Mouse (Mus musculus) Muller cell, postnatal 12 days (primary cell): ENCODE results near the gene Tstd3.
A peak's percentile ranks its signal among the peaks of the same experiment; 100 is the strongest.
"Not testable (repeated sequence)": the region's sequence is repeated elsewhere in the genome, so short reads cannot be mapped to it uniquely, and the experiment has no call there.

Experiments
- DNase-seq: peaks from one replicate; pipeline ENCODE4 v3.0.0-alpha.2; 2015; ENCODE audit errors: inconsistent ontology term

Gene Tstd3

DNA sequence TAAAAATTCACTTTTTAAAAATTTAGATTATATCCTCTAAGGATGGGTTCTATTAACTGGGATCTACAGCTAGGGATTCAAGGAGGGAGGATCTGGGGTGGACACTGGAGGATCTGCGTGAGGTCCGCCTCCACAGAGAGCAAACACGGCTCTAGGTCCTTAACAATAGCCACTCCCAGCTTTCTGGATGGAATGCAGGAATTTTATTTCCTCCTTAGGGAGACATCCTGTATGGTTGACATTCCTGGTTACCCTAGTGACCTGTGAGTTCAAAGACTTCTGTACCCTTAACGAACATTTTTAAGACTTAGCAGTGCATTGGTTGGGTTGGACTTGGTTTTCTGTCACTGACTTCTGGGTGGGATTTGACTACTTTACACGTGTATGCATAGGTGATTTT, 21.3 kb downstream of the Tstd3 start:
- no peak for DNase-seq

DNA sequence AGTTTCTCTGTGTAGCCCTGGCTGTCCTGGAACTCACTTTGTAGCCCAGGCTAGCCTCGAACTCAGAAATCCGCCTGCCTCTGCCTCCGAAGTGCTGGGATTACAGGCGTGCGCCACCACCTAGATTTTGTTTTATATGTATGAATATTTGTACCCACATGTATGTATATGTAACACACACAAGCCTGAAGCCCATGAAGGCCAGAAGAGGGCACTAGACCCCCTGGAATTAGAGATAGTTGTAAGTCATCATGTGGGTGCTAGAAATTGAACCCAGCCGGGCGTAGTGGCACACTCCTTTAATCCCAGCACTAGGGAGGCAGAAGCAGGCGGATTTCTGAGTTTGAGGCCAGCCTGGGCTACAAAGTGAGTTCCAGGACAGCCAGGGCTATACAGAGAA, 22.9 kb downstream of the Tstd3 start:
- DNase-seq: not testable (repeated sequence)

DNA sequence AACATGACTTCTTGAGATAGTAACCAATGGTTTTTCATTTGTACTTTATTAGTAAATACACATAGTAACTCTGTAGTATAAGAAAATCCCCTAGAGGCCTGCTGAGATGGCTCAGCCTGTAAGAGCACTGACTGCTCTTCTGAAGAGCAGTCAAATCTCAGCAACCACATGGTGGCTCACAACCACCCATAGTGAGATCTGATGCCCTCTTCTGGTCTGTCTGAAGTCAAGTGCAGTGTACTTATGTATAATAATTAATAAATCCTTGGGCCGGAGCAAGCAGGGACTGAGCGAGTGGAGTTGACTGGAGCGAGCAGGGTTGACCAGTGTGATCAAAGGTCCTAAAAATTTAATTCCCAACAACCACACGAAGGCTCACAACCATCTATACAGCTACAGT, 27.8 kb downstream of the Tstd3 start:
- DNase-seq: no peak

DNA sequence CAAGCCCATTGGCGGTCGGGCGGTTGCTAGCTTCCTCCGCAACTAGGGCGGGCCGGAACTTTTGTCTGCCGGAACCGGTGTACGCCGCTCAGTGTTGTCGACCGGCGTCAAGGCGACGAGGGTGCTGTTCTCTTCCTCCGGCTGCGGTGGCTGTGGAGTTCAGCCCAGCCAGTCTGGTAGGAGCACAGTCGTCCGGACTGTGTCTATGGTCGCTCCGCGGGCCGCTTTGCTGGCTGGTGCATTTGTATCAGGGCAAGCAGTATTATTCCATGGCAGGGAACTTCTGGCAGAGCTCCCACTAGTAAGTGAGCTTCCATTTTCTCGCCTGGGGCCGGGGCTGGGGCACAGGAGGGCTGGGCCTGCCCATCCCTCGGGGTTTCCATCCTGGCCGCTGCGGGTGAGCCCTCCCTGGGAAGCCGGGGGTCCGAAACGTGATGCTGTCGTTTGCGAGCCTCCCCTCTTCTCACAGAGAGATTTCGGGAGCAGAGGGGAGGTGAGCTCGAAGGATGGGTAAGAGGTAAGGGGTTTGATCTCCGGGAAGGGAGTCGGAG, 39.3 kb downstream of the Tstd3 start, which contains the start of gene Ccnc:
Ccnc (plus strand) TSS at position 87 of the 551 bp plus-strand sequence.
- peak; percentile 94 for DNase-seq

DNA sequence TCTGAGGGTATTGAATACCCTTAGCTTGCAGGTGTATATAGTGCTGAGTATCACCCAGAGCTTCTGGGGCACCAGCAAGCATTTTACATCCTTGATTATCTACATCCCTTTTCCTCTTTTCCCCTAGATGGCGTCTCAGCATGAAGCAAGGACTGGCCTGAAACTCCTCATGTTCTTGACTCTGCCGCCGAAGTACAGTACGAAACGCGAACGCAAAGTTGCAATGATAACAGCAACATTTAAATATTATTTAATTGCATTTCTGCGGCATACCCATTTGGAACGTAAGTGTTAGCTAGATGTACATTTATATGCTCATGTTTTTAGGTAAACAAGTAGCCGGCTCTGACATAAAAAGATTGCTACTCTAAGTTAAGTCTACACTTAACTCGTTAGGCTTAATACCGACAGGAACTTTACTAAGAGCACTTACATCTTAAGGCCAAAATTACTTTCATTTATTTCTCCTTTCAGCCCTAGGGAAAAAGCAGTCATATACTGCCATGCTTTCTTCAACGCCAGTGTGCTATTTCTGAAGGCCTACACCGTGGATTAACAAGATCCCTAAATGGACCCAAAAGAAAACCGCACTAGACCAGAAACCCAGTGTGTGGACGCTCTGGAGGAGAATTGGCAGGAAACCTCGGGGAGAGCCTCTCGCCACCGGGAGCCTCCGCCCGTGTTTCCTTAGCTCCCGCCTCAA, 39.9 kb downstream of the Tstd3 start:
- DNase-seq: no peak

DNA sequence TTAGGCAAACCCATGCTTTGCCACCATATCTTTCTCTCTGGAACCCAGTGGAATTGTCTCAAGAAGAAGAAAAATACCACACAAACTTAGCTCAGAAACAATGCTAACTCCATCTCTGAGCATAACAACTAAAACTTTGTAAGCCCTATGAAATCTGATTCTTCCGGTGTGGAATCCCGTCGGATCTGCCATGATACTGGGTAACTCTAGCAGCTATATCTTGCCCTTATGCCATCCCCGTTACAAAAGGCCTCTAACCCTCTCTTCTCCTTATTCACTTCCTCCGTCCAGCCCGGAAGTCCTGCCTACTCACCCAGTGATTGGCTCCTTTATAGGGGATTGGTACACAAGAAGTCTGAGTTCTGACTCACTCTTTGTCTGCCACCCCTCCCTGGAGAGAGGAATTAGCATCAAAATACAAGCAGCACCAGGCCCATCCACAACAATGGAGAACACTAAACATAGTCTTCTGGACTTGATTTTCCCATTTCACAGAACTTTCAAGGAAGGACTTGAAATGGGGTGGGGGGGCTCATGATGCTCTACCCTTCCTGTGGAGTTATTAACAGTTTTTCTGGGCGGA, 44.2 kb downstream of the Tstd3 start:
- no peak for DNase-seq

DNA sequence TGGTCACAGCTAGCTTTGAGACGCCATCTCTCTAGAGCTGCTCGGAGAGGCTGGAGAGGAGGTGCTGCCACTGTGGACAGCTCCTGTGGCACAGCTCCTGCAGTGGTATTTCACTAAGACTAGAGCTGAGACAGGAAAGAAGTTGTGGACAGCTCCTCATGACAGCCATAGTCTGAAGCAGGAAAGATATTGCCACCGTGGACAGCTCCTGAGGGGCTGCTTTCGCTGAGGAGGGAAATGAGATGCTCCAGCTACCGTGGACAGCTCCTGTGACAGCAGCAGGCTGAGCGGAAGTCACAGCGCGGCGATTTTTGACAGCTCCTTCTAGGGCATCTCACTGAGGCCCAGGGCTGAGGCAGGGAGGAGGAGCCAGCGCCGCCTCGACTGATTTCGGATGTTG, 54.9 kb downstream of the Tstd3 start:
- peak; percentile 94 for DNase-seq
